Mouse (Mus musculus): ENCODE results near the gene Skap2. TPM values are rescaled to one million over a fixed set of nuclear protein-coding genes. Genes with fewer than 3 reads are reported as not detected.

The Skap2 gene
- polyA plus RNA-seq, 1 experiment from 2014 or later: 19.1 TPM

Other genes starting within 250 kb of the Skap2 start
- 0.31 and 0.58 TPM in 2 replicates for gene Hoxa1, start 145.8 kb upstream of the Skap2 start, polyA plus RNA-seq (2015; fragmentation: Nextera tagmentation; extraction: Ambion mirVana)
- 0.29 and 0.37 TPM in 2 replicates for gene Hoxa2, start 152.3 kb upstream of the Skap2 start, polyA plus RNA-seq (2015; fragmentation: Nextera tagmentation; extraction: Ambion mirVana)
- gene 5730596B20Rik, start 164.9 kb upstream of the Skap2 start, polyA plus RNA-seq (2015; fragmentation: Nextera tagmentation; extraction: Ambion mirVana): 0.05 TPM in 2 replicates
- gene Hoxa4, start 179.2 kb upstream of the Skap2 start, polyA plus RNA-seq (2015; fragmentation: Nextera tagmentation; extraction: Ambion mirVana): 0.07 and 0.21 TPM in 2 replicates
- gene Hoxa5, start 192.0 kb upstream of the Skap2 start, polyA plus RNA-seq (2015; fragmentation: Nextera tagmentation; extraction: Ambion mirVana): 0.41 and 0.74 TPM in 2 replicates
- gene Hoxa6, start 196.2 kb upstream of the Skap2 start, polyA plus RNA-seq (2015; fragmentation: Nextera tagmentation; extraction: Ambion mirVana): not detected in 2 replicates
- 0.18 and 0.20 TPM in 2 replicates for gene Hoxa3, start 200.8 kb upstream of the Skap2 start, polyA plus RNA-seq (2015; fragmentation: Nextera tagmentation; extraction: Ambion mirVana)
- gene Gm28308, start 200.8 kb upstream of the Skap2 start, polyA plus RNA-seq (2015; fragmentation: Nextera tagmentation; extraction: Ambion mirVana): not detected in 2 replicates
- gene Hoxa7, start 209.3 kb upstream of the Skap2 start, polyA plus RNA-seq (2015; fragmentation: Nextera tagmentation; extraction: Ambion mirVana): 0.23 and 0.37 TPM in 2 replicates
- gene Hoxa9, start 218.5 kb upstream of the Skap2 start, polyA plus RNA-seq (2015; fragmentation: Nextera tagmentation; extraction: Ambion mirVana): 0.23 and 0.43 TPM in 2 replicates
- gene Hoxa10, start 228.3 kb upstream of the Skap2 start, polyA plus RNA-seq (2015; fragmentation: Nextera tagmentation; extraction: Ambion mirVana): 0.07 and 0.08 TPM in 2 replicates
- not detected in 2 replicates for gene Hoxa11, start 233.3 kb upstream of the Skap2 start, polyA plus RNA-seq (2015; fragmentation: Nextera tagmentation; extraction: Ambion mirVana)
- not detected in 2 replicates for gene Hoxa13, start 248.3 kb upstream of the Skap2 start, polyA plus RNA-seq (2015; fragmentation: Nextera tagmentation; extraction: Ambion mirVana)